Mouse (Mus musculus) lung, postnatal 0 days (tissue): ENCODE measurements at regions not wholly inside any gene's neighbourhood (a gene's known extent, or its start where the extent isn't known, plus 50 kb on each side); places are given as distances from the start of the nearest gene placed in this dataset.

Source experiments
- ATAC-seq: fragments of 200-750 bp; cut with Nextera tagmentation; 2 replicates; pipeline ENCODE4 v1.8.0; 2017; ENCODE audit warnings: moderate library complexity
- DNase-seq: peaks from one replicate; pipeline ENCODE4 v3.0.0-alpha.2; 2016; ENCODE audit warnings: low spot score
- H3K27ac ChIP-seq: fragments of 300-500 bp; sonication (generic); 2 replicates; pipeline ENCODE4 v1.5.1; 2014; ENCODE audit warnings: antibody characterized with exemption, mild to moderate bottlenecking, low read length, mixed read lengths
- H3K27me3 ChIP-seq: fragments of 300-500 bp; sonication (generic); replicated peaks from 2 replicates; pipeline ENCODE4 v1.6.1; 2014; ENCODE audit warnings: low read length, mixed read lengths; ENCODE audit not compliant: insufficient read depth
- H3K36me3 ChIP-seq: fragments of 300-500 bp; sonication (generic); 2 replicates; pipeline ENCODE4 v1.6.1; 2014; ENCODE audit warnings: low read length, mixed read lengths; ENCODE audit not compliant: insufficient read depth
- H3K4me1 ChIP-seq: fragments of 300-500 bp; sonication (generic); 2 replicates; pipeline ENCODE4 v1.6.1; 2014; ENCODE audit warnings: antibody characterized with exemption, low read depth, low read length, mixed read lengths; ENCODE audit not compliant: insufficient read depth
- H3K4me2 ChIP-seq: fragments of 300-500 bp; sonication (generic); replicated peaks from 2 replicates; pipeline ENCODE4 v1.6.1; 2014; ENCODE audit warnings: low read depth, mild to moderate bottlenecking, low read length, moderate library complexity, mixed read lengths
- H3K4me3 ChIP-seq: fragments of 300-500 bp; sonication (generic); 2 replicates; pipeline ENCODE4 v1.5.1; 2014; ENCODE audit warnings: low read depth, low read length
- H3K9ac ChIP-seq: fragments of 300-500 bp; sonication (generic); replicated peaks from 2 replicates; pipeline ENCODE4 v1.6.1; 2014; ENCODE audit warnings: low read depth, mild to moderate bottlenecking
- H3K9me3 ChIP-seq: fragments of 300-500 bp; sonication (generic); 2 replicates; pipeline ENCODE4 v1.6.1; 2016; ENCODE audit warnings: low read length, mixed read lengths
- CTCF ChIP-seq: IDR thresholded peaks from 2 replicates; pipeline ENCODE4 v1.5.1; 2016; ENCODE audit warnings: antibody characterized with exemption, mild to moderate bottlenecking
- EP300 ChIP-seq: IDR thresholded peaks from 2 replicates; pipeline ENCODE4 v1.6.1; 2016; ENCODE audit warnings: antibody characterized with exemption, mild to moderate bottlenecking, control low read depth
- WGBS: fragments of 180-500 bp; shearing (Covaris S2); extraction: QIAGEN DNeasy Blood & Tissue Kit; methylation state at CpG from one replicate; pipeline ENCODE4 v1.1.7; 2014; 5-methylcytosine and 5-hydroxymethylcytosine counted together

DNA sequence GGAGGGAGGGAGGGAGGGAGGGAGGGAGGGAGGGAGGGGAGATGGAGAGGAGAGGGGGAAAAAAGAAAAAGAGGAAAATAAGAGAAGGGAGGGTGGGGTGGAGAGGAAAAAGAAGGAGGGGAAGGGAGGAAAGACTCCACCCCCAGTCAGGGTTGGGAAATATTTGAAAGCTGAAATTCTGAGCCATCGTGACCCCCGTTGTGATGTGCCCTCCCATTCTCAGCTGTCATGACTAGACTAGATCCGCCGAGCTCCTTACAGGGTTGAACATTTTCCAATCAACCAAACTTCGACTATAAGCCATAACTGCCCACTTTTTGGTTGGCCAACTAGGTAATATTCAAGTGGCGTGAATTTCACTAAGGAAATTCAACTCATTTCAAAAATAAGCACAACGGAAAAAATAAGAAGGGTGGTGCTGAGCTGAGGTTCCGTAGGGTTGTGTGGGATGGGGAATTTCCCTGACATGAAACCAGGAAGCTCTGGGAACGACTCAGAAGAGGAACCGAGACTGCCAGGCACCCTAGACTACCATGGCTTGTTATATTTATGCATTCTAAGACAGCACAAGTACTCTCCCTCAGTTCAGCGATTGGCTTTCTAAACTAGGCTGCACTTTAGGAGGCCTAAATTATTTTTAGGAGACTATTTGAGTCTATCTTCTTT is 234.4 kb downstream of the Epha4 start:
- no peak for ATAC-seq
- H3K4me2 ChIP-seq, result no peak overlapping the region
- 83% methylated on average over 11 of the region's 11 CpGs for WGBS

DNA sequence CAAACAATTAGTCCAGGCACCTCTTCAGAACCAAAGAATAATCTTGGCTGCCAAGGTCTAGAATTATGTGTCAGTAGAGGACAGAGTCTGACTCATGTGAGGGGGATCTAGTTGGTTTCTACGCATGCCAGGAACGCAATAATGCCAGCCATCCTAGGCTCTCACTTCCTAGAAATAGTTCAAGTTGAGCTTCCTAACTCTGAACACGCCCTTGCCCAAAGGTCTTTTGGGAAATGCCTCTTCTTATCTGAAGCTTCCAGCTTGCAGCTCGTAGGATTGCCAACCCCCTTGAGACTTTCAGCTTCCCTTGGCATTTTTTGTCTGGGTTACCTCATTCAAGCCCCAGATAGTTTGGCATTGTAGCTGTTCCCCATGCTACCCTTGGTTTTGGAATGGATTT is 233.1 kb downstream of the Epha4 start:
- H3K9ac ChIP-seq, result no peak overlapping the region
- no peaks in the 10 kb centered on the region for H3K36me3 ChIP-seq
- no peak overlapping the region for H3K27ac ChIP-seq
- no peaks in the 10 kb centered on the region for H3K4me1 ChIP-seq
- ATAC-seq (no peak), DNase-seq (no peak)
- H3K9me3 ChIP-seq, result no peaks in the 10 kb centered on the region
- no peaks in the 10 kb centered on the region for H3K27me3 ChIP-seq
- no peak for TF ChIP-seq CTCF
- TF ChIP-seq EP300, result no peak
- no peak overlapping the region for H3K4me2 ChIP-seq
- H3K4me3 ChIP-seq, result no peak overlapping the region
- WGBS, result 77% methylated on average over 4 of the region's 4 CpGs

More for the DNA sequence above, 234.4 kb downstream of the Epha4 start:
- Histone ChIP-seq H3K9me3 (no peaks in the 10 kb centered on the region), H3K4me1 (no peaks in the 10 kb centered on the region), H3K27me3 (no peaks in the 10 kb centered on the region), H3K9ac (no peak overlapping the region), H3K36me3 (no peaks in the 10 kb centered on the region), H3K4me3 (no peak overlapping the region), H3K27ac (no peak overlapping the region)
- DNase-seq, result peak; percentile 8
- TF ChIP-seq EP300 (no peak), CTCF (no peak)

DNA sequence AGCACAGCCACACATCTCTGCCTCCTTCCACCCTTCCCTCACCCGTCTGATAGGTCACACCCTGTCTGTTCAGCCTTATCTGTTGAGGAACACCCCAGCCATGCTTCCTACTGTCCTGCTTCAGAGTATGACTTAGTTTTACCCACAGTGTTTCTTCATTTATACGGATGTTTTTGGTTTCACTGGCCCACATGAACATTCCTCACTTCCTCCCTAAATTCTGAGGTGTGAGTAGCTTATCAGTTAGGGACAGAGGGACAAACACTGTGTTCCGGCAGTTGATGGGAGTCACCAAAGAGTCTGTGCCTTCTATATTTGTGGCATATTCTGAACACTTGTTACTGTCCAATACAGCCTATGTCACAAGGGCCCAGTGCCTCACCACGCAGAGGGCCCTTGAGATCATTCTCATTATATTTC is 216.2 kb downstream of the Epha4 start:
- DNase-seq (no peak), ATAC-seq (no peak)
- H3K36me3 ChIP-seq, result no peaks in the 10 kb centered on the region
- no peaks in the 10 kb centered on the region for H3K4me1 ChIP-seq
- H3K9ac ChIP-seq, result no peak overlapping the region
- no peaks in the 10 kb centered on the region for H3K9me3 ChIP-seq
- TF ChIP-seq CTCF (no peak), EP300 (no peak)
- H3K4me2 ChIP-seq, result no peak overlapping the region
- WGBS, result 55% methylated on average over 4 of the region's 4 CpGs
- no peaks in the 10 kb centered on the region for H3K27me3 ChIP-seq
- no peak overlapping the region for H3K4me3 ChIP-seq
- no peak overlapping the region for H3K27ac ChIP-seq

DNA sequence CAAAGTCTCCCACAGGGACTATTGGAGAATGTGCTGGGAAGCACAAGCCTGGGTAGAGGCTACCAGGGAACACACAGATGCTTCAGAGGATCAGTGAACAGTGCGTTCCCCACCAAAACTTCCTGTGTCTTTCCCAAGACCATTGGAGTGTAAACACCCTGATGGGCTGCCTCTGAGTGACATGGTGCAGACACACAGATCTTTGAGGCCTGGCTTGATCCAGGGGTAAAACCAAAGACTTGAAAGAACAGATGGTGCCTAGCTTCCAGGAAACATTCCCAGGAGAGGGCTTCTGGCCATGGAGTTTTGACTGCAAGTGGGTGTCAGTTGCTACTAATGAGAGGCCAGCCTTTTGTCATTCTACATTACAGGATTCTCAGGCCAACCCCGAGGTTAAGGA is 214.1 kb downstream of the Epha4 start:
- WGBS, result 43% methylated on average over 2 of the region's 2 CpGs
- Histone ChIP-seq H3K36me3 (no peaks in the 10 kb centered on the region), H3K4me2 (no peak overlapping the region), H3K4me1 (no peaks in the 10 kb centered on the region), H3K27me3 (no peaks in the 10 kb centered on the region), H3K27ac (no peak overlapping the region), H3K9ac (no peak overlapping the region), H3K4me3 (no peak overlapping the region), H3K9me3 (no peaks in the 10 kb centered on the region)
- TF ChIP-seq EP300 (no peak), CTCF (no peak)
- DNase-seq, result no peak
- peak; percentile 41 for ATAC-seq

DNA sequence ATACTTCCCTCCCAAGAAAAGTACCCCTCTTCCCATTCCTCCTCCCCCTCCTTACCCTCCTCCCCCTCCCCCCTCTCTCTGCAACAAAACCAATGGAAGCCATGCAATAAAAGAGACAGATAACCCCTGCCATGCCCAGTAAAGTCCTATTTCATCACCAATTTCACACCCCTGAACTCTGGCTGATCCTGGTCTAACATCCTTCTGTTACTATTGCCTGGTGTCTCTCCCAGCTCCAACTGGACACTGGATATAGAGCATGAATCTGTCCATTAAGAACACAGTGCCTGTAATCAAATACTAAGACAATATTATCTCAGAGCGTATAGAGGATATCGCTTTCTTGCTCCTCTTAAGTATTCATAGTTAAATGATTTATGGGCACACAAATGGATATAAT is 210.1 kb downstream of the Epha4 start:
- Histone ChIP-seq H3K27me3 (no peaks in the 10 kb centered on the region), H3K4me3 (no peak overlapping the region), H3K4me2 (no peak overlapping the region), H3K36me3 (no peaks in the 10 kb centered on the region), H3K4me1 (no peaks in the 10 kb centered on the region), H3K27ac (no peak overlapping the region), H3K9ac (no peak overlapping the region), H3K9me3 (no peaks in the 10 kb centered on the region)
- TF ChIP-seq CTCF (no peak), EP300 (no peak)
- WGBS, result 90% methylated on average over 2 of the region's 2 CpGs
- ATAC-seq, result no peak
- DNase-seq, result no peak

DNA sequence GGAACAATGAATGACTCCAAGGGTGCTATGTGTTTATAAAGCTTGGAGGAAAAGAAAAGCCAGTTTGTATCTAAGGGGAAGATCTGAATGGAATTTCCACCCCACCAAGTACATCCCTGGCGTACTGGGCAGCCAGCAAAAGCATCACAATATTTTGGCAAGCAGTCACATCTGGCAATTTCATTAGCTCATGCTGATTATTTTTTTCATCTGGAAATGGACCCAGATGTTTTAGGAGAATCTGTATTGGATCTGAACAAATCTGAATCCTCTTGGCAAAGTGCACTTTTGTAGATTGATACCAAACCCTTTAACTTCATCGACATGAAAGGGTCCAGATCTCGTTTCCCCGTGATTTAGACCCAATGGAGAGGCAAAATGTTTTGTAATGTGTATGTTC is 207.1 kb downstream of the Epha4 start:
- no peaks in the 10 kb centered on the region for H3K9me3 ChIP-seq
- H3K27me3 ChIP-seq, result no peaks in the 10 kb centered on the region
- no peaks in the 10 kb centered on the region for H3K4me1 ChIP-seq
- no peak overlapping the region for H3K27ac ChIP-seq
- H3K9ac ChIP-seq, result no peak overlapping the region
- no peaks in the 10 kb centered on the region for H3K36me3 ChIP-seq
- 84% methylated on average over 4 of the region's 4 CpGs for WGBS
- ATAC-seq, result no peak
- no peak for DNase-seq
- no peak overlapping the region for H3K4me3 ChIP-seq
- no peak for TF ChIP-seq EP300
- no peak for TF ChIP-seq CTCF
- no peak overlapping the region for H3K4me2 ChIP-seq

DNA sequence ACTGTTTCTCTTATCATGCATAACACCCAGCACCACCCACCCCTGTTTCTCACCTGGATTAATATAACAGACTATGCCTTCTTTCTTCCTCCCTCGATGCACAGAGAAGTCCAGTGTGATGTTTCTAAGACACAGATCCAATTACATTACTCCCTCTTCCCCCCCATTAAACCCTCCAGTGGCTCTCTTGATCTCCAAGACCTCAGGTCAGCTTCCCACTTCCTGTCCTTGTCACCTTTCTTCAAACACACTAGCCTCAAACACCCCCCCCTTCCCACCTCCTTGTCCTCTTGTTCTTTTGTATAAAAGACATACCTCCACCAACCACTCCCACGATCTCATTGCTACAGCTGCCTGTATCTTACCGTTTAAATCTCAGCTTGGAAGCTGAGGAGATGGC is 201.8 kb downstream of the Epha4 start:
- no peaks in the 10 kb centered on the region for H3K27me3 ChIP-seq
- WGBS, result 31% methylated on average over 3 of the region's 3 CpGs
- ATAC-seq (no peak), DNase-seq (no peak)
- no peak overlapping the region for H3K27ac ChIP-seq
- TF ChIP-seq CTCF (no peak), EP300 (no peak)
- H3K4me2 ChIP-seq, result no peak overlapping the region
- no peak overlapping the region for H3K9ac ChIP-seq
- H3K4me1 ChIP-seq, result no peaks in the 10 kb centered on the region
- no peak overlapping the region for H3K4me3 ChIP-seq
- no peaks in the 10 kb centered on the region for H3K36me3 ChIP-seq
- no peaks in the 10 kb centered on the region for H3K9me3 ChIP-seq
